Mouse (Mus musculus): Measurements from ENCODE around the gene Ripply3. TPM values are rescaled to one million over a fixed set of nuclear protein-coding genes. Genes with fewer than 3 reads are reported as not detected.
A peak's percentile ranks its signal among the peaks of the same experiment; 100 is the strongest.

Gene Ripply3
- polyA plus RNA-seq, 1 experiment from 2014 or later = 3.1 TPM

GRCm38 (mm10) chr16:94347080-94347731 is 19.0 kb downstream of the Ripply3 start:
- Histone ChIP-seq H3K9ac (no peak overlapping the region), H3K4me1 (no peaks in the 10 kb centered on the region), H3K4me3 (no peak overlapping the region), H3K9me3 (replicated peaks) (no peaks in the 10 kb centered on the region), H3K27me3 (replicated peaks) (no peaks in the 10 kb centered on the region), H3K4me2 (no peak overlapping the region), H3K36me3 (no peaks in the 10 kb centered on the region), H3K27ac (no peak overlapping the region)
- ATAC-seq = no peak
- 64% methylated on average over 7 of the region's 7 CpGs for WGBS (ENCODE audit: insufficient replicate concordance)

GRCm38 (mm10) chr16:94348779-94349178 is 20.6 kb downstream of the Ripply3 start:
- ATAC-seq = no peak
- no peaks in the 10 kb centered on the region for H3K36me3 ChIP-seq
- H3K9ac ChIP-seq = no peak overlapping the region
- H3K4me3 ChIP-seq = no peak overlapping the region
- no peaks in the 10 kb centered on the region for H3K27me3 ChIP-seq (replicated peaks)
- H3K9me3 ChIP-seq (replicated peaks) = no peaks in the 10 kb centered on the region
- no peaks in the 10 kb centered on the region for H3K4me1 ChIP-seq
- no peak overlapping the region for H3K4me2 ChIP-seq
- no peak overlapping the region for H3K27ac ChIP-seq
- 77% methylated on average over 2 of the region's 2 CpGs for WGBS (ENCODE audit: insufficient replicate concordance)

- ATAC-seq = no peak
- H3K27ac ChIP-seq = no peak overlapping the region
- 63% methylated on average over 11 of the region's 11 CpGs for WGBS (ENCODE audit: insufficient replicate concordance)
- no peak overlapping the region for H3K4me3 ChIP-seq
- no peaks in the 10 kb centered on the region for H3K4me1 ChIP-seq
- no peak overlapping the region for H3K4me2 ChIP-seq
- H3K9ac ChIP-seq = no peak overlapping the region
- H3K9me3 ChIP-seq (replicated peaks) = no peaks in the 10 kb centered on the region
- H3K27me3 ChIP-seq (replicated peaks) = no peaks in the 10 kb centered on the region
- no peaks in the 10 kb centered on the region for H3K36me3 ChIP-seq
Measured at GRCm38 (mm10) chr16:94349588-94350286, 21.5 kb downstream of the Ripply3 start.

GRCm38 (mm10) chr16:94350287-94350677 is 22.1 kb downstream of the Ripply3 start:
- ATAC-seq = no peak
- Histone ChIP-seq H3K4me2 (no peak overlapping the region), H3K9ac (no peak overlapping the region), H3K27me3 (replicated peaks) (no peaks in the 10 kb centered on the region), H3K9me3 (replicated peaks) (no peaks in the 10 kb centered on the region), H3K4me3 (no peak overlapping the region), H3K4me1 (no peaks in the 10 kb centered on the region), H3K36me3 (no peaks in the 10 kb centered on the region), H3K27ac (no peak overlapping the region)
- 73% methylated on average over 10 of the region's 10 CpGs for WGBS (ENCODE audit: insufficient replicate concordance)

GRCm38 (mm10) chr16:94354450-94354849 is 26.2 kb downstream of the Ripply3 start:
- no peak overlapping the region for H3K4me3 ChIP-seq
- peaks cover 18% of the 10 kb centered on the region for H3K4me1 ChIP-seq
- no peak overlapping the region for H3K27ac ChIP-seq
- no peak overlapping the region for H3K9ac ChIP-seq
- H3K4me2 ChIP-seq = no peak overlapping the region
- H3K36me3 ChIP-seq = no peaks in the 10 kb centered on the region
- ATAC-seq = no peak
- 40% methylated on average over 9 of the region's 9 CpGs for WGBS (ENCODE audit: insufficient replicate concordance)
- H3K27me3 ChIP-seq (replicated peaks) = no peaks in the 10 kb centered on the region
- no peaks in the 10 kb centered on the region for H3K9me3 ChIP-seq (replicated peaks)

- H3K36me3 ChIP-seq = no peaks in the 10 kb centered on the region
- no peak overlapping the region for H3K27ac ChIP-seq
- H3K27me3 ChIP-seq (replicated peaks) = no peaks in the 10 kb centered on the region
- H3K9ac ChIP-seq = no peak overlapping the region
- no peak overlapping the region for H3K4me3 ChIP-seq
- H3K4me1 ChIP-seq = peaks cover 18% of the 10 kb centered on the region
- H3K4me2 ChIP-seq = no peak overlapping the region
- 28% methylated on average over 7 of the region's 7 CpGs for WGBS (ENCODE audit: insufficient replicate concordance)
- ATAC-seq = no peak
- H3K9me3 ChIP-seq (replicated peaks) = no peaks in the 10 kb centered on the region
Measured at GRCm38 (mm10) chr16:94356046-94356445, 27.8 kb downstream of the Ripply3 start.

GRCm38 (mm10) chr16:94356776-94357494 is 28.7 kb downstream of the Ripply3 start:
- Histone ChIP-seq H3K27me3 (replicated peaks) (no peaks in the 10 kb centered on the region), H3K36me3 (no peaks in the 10 kb centered on the region), H3K4me1 (peaks cover 18% of the 10 kb centered on the region), H3K27ac (no peak overlapping the region), H3K4me3 (no peak overlapping the region), H3K9ac (no peak overlapping the region), H3K4me2 (no peak overlapping the region), H3K9me3 (replicated peaks) (no peaks in the 10 kb centered on the region)
- WGBS (ENCODE audit: insufficient replicate concordance) = 66% methylated on average over 11 of the region's 11 CpGs
- ATAC-seq = no peak

GRCm38 (mm10) chr16:94358091-94358490 is 29.9 kb downstream of the Ripply3 start:
- peak; percentile 76 for ATAC-seq
- H3K9ac ChIP-seq = no peak overlapping the region
- H3K4me1 ChIP-seq = peaks cover 25% of the 10 kb centered on the region
- 0 out of 2 replicates have a peak overlapping the region, but pooled peaks have one; percentile 3 for H3K4me2 ChIP-seq
- H3K36me3 ChIP-seq = no peaks in the 10 kb centered on the region
- H3K27ac ChIP-seq = 0 out of 2 replicates have a peak overlapping the region, but pooled peaks have one; percentile 14
- no peaks in the 10 kb centered on the region for H3K27me3 ChIP-seq (replicated peaks)
- no peaks in the 10 kb centered on the region for H3K9me3 ChIP-seq (replicated peaks)
- WGBS (ENCODE audit: insufficient replicate concordance) = 26% methylated on average over 3 of the region's 3 CpGs
- no peak overlapping the region for H3K4me3 ChIP-seq

GRCm38 (mm10) chr16:94360578-94361350 is 32.5 kb downstream of the Ripply3 start:
- no peak for ATAC-seq
- WGBS (ENCODE audit: insufficient replicate concordance) = 79% methylated on average over 13 of the region's 13 CpGs
- Histone ChIP-seq H3K9ac (no peak overlapping the region), H3K27me3 (replicated peaks) (no peaks in the 10 kb centered on the region), H3K4me1 (peaks cover 25% of the 10 kb centered on the region), H3K4me2 (no peak overlapping the region), H3K9me3 (replicated peaks) (no peaks in the 10 kb centered on the region), H3K36me3 (no peaks in the 10 kb centered on the region), H3K4me3 (no peak overlapping the region), H3K27ac (no peak overlapping the region)

- Histone ChIP-seq H3K4me2 (no peak overlapping the region), H3K9ac (no peak overlapping the region), H3K36me3 (no peaks in the 10 kb centered on the region), H3K27ac (no peak overlapping the region), H3K4me1 (peaks cover 18% of the 10 kb centered on the region), H3K27me3 (replicated peaks) (no peaks in the 10 kb centered on the region), H3K4me3 (no peak overlapping the region), H3K9me3 (replicated peaks) (no peaks in the 10 kb centered on the region)
- ATAC-seq = no peak
- WGBS (ENCODE audit: insufficient replicate concordance) = 44% methylated on average over 10 of the region's 10 CpGs
Measured at GRCm38 (mm10) chr16:94362174-94362873, 34.1 kb downstream of the Ripply3 start.

GRCm38 (mm10) chr16:94363814-94364213 is 35.6 kb downstream of the Ripply3 start:
- H3K27ac ChIP-seq = no peak overlapping the region
- no peak for ATAC-seq
- H3K9ac ChIP-seq = no peak overlapping the region
- no peak overlapping the region for H3K4me3 ChIP-seq
- no peaks in the 10 kb centered on the region for H3K27me3 ChIP-seq (replicated peaks)
- peaks cover 12% of the 10 kb centered on the region for H3K4me1 ChIP-seq
- no peak overlapping the region for H3K4me2 ChIP-seq
- H3K36me3 ChIP-seq = no peaks in the 10 kb centered on the region; the same call in 1 of the 2 replicates
- H3K9me3 ChIP-seq (replicated peaks) = no peaks in the 10 kb centered on the region
- WGBS (ENCODE audit: insufficient replicate concordance) = 63% methylated on average over 4 of the region's 4 CpGs

Data from liver, embryonic 12.5 days (tissue).